ENCODE assay signal across 16 mouse cellular contexts in genomic region chr8:120526577-120526976, GRCm38 (mm10).
A peak's percentile ranks its signal among the peaks of the same experiment; 100 is the strongest.
DNase-seq lines count a peak whose midpoint lies in the region; ATAC-seq lines count a peak whose summit lies in the region.
"Had no signal": no experiment of that assay in that cellular context is flagged by ENCODE, and none has a peak within 500 bp of the region (broad histone marks: within the 10 kb centered on the region; RNA-seq: fewer than 3 reads in every experiment).

No protein-coding gene starts in this region.

- no peak overlapping the region for H3K4me3 ChIP-seq in forebrain, embryonic 12.5 days (replicated peaks)
- no peak overlapping the region for H3K4me3 ChIP-seq in forebrain, embryonic 14.5 days (ENCODE audit: low read depth, low read length)
- H3K4me3 ChIP-seq in hindbrain, embryonic 10.5 days, result 0 out of 2 replicates have a peak overlapping the region, but pooled peaks have one; percentile 7
- H3K4me3 ChIP-seq in hindbrain, embryonic 16.5 days (ENCODE audit: low read length), result no peak overlapping the region
- no peak overlapping the region for H3K4me3 ChIP-seq in midbrain, embryonic 13.5 days (replicated peaks)
- no peak overlapping the region for H3K4me3 ChIP-seq in midbrain, embryonic 15.5 days
- H3K4me3 ChIP-seq: erythroblast, embryonic 14.5 days; hindbrain, embryonic 15.5 days had no signal

- H3K4me1 ChIP-seq in forebrain, embryonic 12.5 days, result peaks cover 90% of the 10 kb centered on the region
- peaks cover 66% of the 10 kb centered on the region for H3K4me1 ChIP-seq in forebrain, embryonic 14.5 days (ENCODE audit: control insufficient read depth, insufficient read depth, low read length)
- H3K4me1 ChIP-seq in hindbrain, embryonic 10.5 days (replicated peaks), result peaks cover 96% of the 10 kb centered on the region
- H3K4me1 ChIP-seq in hindbrain, embryonic 16.5 days (ENCODE audit: control insufficient read depth, insufficient read depth, low read depth, low read length), result peaks cover 34% of the 10 kb centered on the region
- peaks cover 85% of the 10 kb centered on the region for H3K4me1 ChIP-seq in midbrain, embryonic 13.5 days (replicated peaks)
- peaks cover 70% of the 10 kb centered on the region for H3K4me1 ChIP-seq in midbrain, embryonic 15.5 days

- H3K36me3 ChIP-seq in forebrain, embryonic 12.5 days (replicated peaks), result no peaks in the 10 kb centered on the region
- H3K36me3 ChIP-seq in forebrain, embryonic 14.5 days (ENCODE audit: control insufficient read depth, insufficient read depth, low read length), result no peaks in the 10 kb centered on the region
- H3K36me3 ChIP-seq in hindbrain, embryonic 10.5 days, result no peaks in the 10 kb centered on the region
- H3K36me3 ChIP-seq in hindbrain, embryonic 16.5 days (ENCODE audit: control insufficient read depth, insufficient read depth, low read length), result no peaks in the 10 kb centered on the region
- no peaks in the 10 kb centered on the region for H3K36me3 ChIP-seq in midbrain, embryonic 13.5 days
- no peaks in the 10 kb centered on the region for H3K36me3 ChIP-seq in midbrain, embryonic 15.5 days (replicated peaks)
- H3K36me3 ChIP-seq: hindbrain, embryonic 15.5 days had no signal

- peaks cover 9% of the 10 kb centered on the region; the same call in 1 of the 2 replicates for H3K27me3 ChIP-seq in forebrain, embryonic 12.5 days
- H3K27me3 ChIP-seq in forebrain, embryonic 14.5 days (replicated peaks; ENCODE audit: control insufficient read depth, insufficient read depth, low read length), result no peaks in the 10 kb centered on the region
- peaks cover 70% of the 10 kb centered on the region for H3K27me3 ChIP-seq in hindbrain, embryonic 10.5 days (ENCODE audit: insufficient read depth, poor library complexity, severe bottlenecking)
- no peaks in the 10 kb centered on the region for H3K27me3 ChIP-seq in hindbrain, embryonic 16.5 days (replicated peaks; ENCODE audit: control insufficient read depth, insufficient read depth, low read length)
- H3K27me3 ChIP-seq in midbrain, embryonic 13.5 days, result no peaks in the 10 kb centered on the region
- H3K27me3 ChIP-seq in midbrain, embryonic 15.5 days (replicated peaks), result no peaks in the 10 kb centered on the region
- H3K27me3 ChIP-seq: hindbrain, embryonic 15.5 days had no signal

- DNase-seq in forebrain, embryonic 14.5 days (ENCODE audit: low spot score), result no peak
- no peak for DNase-seq in hindbrain, embryonic 10.5 days (ENCODE audit: low spot score)
- no peak for DNase-seq in spleen, adult 18-20 months
- DNase-seq: adrenal gland, adult 2 months; cerebellum, adult 9-11 months; kidney, adult 9 months; lung, adult 2 months; retina, postnatal 1 day had no signal

- no peak for ATAC-seq in forebrain, embryonic 12.5 days (ENCODE audit: low FRiP score)
- ATAC-seq in forebrain, embryonic 14.5 days, result no peak
- ATAC-seq in hindbrain, embryonic 16.5 days, result no peak
- no peak for ATAC-seq in midbrain, embryonic 13.5 days
- no peak for ATAC-seq in midbrain, embryonic 15.5 days (replicated peaks)
- 0 out of 2 replicates have a peak, but pooled peaks have one; percentile 18 for ATAC-seq in megakaryocyte progenitor cell, adult 5-6 weeks (replicated peaks; ENCODE audit: poor library complexity)

- WGBS in forebrain, embryonic 12.5 days, result 43% methylated on average over 4 of the region's 4 CpGs
- WGBS in forebrain, embryonic 14.5 days, result 38% methylated on average over 4 of the region's 4 CpGs
- WGBS in hindbrain, embryonic 10.5 days, result 40% methylated on average over 4 of the region's 4 CpGs
- whole genome bisulfite sequencing in hindbrain, embryonic 16.5 days, result 36% methylated on average over 4 of the region's 4 CpGs
- WGBS in midbrain, embryonic 13.5 days, result 41% methylated on average over 4 of the region's 4 CpGs
- WGBS in midbrain, embryonic 15.5 days, result 32% methylated on average over 4 of the region's 4 CpGs

- no peaks in the 10 kb centered on the region for H3K9me3 ChIP-seq in forebrain, embryonic 12.5 days
- no peaks in the 10 kb centered on the region for H3K9me3 ChIP-seq in forebrain, embryonic 14.5 days (replicated peaks; ENCODE audit: control insufficient read depth, low read length)
- no peaks in the 10 kb centered on the region for H3K9me3 ChIP-seq in hindbrain, embryonic 10.5 days
- H3K9me3 ChIP-seq in hindbrain, embryonic 16.5 days (ENCODE audit: control insufficient read depth, low read length), result no peaks in the 10 kb centered on the region
- no peaks in the 10 kb centered on the region for H3K9me3 ChIP-seq in midbrain, embryonic 13.5 days
- H3K9me3 ChIP-seq in midbrain, embryonic 15.5 days, result no peaks in the 10 kb centered on the region
- H3K9me3 ChIP-seq: hindbrain, embryonic 15.5 days had no signal

- no peak overlapping the region for H3K4me2 ChIP-seq in forebrain, embryonic 12.5 days
- H3K4me2 ChIP-seq in forebrain, embryonic 14.5 days (ENCODE audit: low read length), result no peak overlapping the region
- no peak overlapping the region for H3K4me2 ChIP-seq in hindbrain, embryonic 16.5 days (ENCODE audit: low read length)
- no peak overlapping the region for H3K4me2 ChIP-seq in midbrain, embryonic 13.5 days (replicated peaks)
- H3K4me2 ChIP-seq in midbrain, embryonic 15.5 days, result no peak overlapping the region
- H3K4me2 ChIP-seq: hindbrain, embryonic 15.5 days had no signal

- H3K9ac ChIP-seq in forebrain, embryonic 12.5 days, result no peak overlapping the region
- no peak overlapping the region for H3K9ac ChIP-seq in forebrain, embryonic 14.5 days (ENCODE audit: low read length)
- no peak overlapping the region for H3K9ac ChIP-seq in hindbrain, embryonic 16.5 days (ENCODE audit: low read depth, low read length)
- peak overlapping the region; percentile 44; the same call in 1 of the 2 replicates for H3K9ac ChIP-seq in midbrain, embryonic 13.5 days (replicated peaks)
- H3K9ac ChIP-seq in midbrain, embryonic 15.5 days, result no peak overlapping the region
- H3K9ac ChIP-seq: hindbrain, embryonic 15.5 days had no signal

- H3K27ac ChIP-seq in forebrain, embryonic 12.5 days, result 0 out of 2 replicates have a peak overlapping the region, but pooled peaks have one; percentile 56
- no peak overlapping the region for H3K27ac ChIP-seq in forebrain, embryonic 14.5 days (ENCODE audit: low read depth, low read length)
- H3K27ac ChIP-seq in hindbrain, embryonic 10.5 days, result peak overlapping the region; percentile 14
- H3K27ac ChIP-seq in hindbrain, embryonic 16.5 days (ENCODE audit: low read depth, low read length), result no peak overlapping the region
- 0 out of 2 replicates have a peak overlapping the region, but pooled peaks have one; percentile 5 for H3K27ac ChIP-seq in midbrain, embryonic 13.5 days
- no peak overlapping the region for H3K27ac ChIP-seq in midbrain, embryonic 15.5 days
- H3K27ac ChIP-seq: hindbrain, embryonic 15.5 days; macrophage had no signal

Comparison
In these comparisons a context has a peak if more than half of its experiments do, and no peak if none do; other contexts are left out.
1. H3K27ac ChIP-seq: peak in forebrain, embryonic 12.5 days (single experiment), hindbrain, embryonic 10.5 days (single experiment) and midbrain, embryonic 13.5 days (single experiment); none in forebrain, embryonic 14.5 days (single experiment), hindbrain, embryonic 16.5 days (single experiment) and midbrain, embryonic 15.5 days (single experiment).